Mouse (Mus musculus) layer of hippocampus, postnatal 10 days (tissue): ENCODE measurements around the gene Tbc1d17. TPM values are rescaled to one million over a fixed set of nuclear protein-coding genes. Genes with fewer than 3 reads are reported as not detected.

Source experiments
- DNase-seq, 2 experiments: peaks; one replicate each; pipeline ENCODE4 v3.0.0; 2021; ENCODE audit warnings: low spot score in 2 of 2
- total RNA-seq, 2 experiments: library from RNA; stranded (reverse); gene quantifications; 2 replicates each; pipeline ENCODE4 v1.2.3; 2021

Gene Tbc1d17
- total RNA-seq, 2 experiments from 2014 or later, result 41.2 to 53.3 TPM

GRCm38 (mm10) chr7:44869697-44870528 lies 21.0 kb upstream of the Tbc1d17 start, which contains the start of gene Ptov1:
Ptov1 (minus strand) TSS chr7:44869788.
- DNase-seq, result peak; percentile 89 to 91

- DNase-seq, result peak; percentile 63 to 73
Measured at GRCm38 (mm10) chr7:44868919-44869696, 20.2 kb upstream of the Tbc1d17 start.

- DNase-seq, result no peak
Measured at GRCm38 (mm10) chr7:44868465-44868864, 19.6 kb upstream of the Tbc1d17 start.

GRCm38 (mm10) chr7:44867802-44868201 lies 18.9 kb upstream of the Tbc1d17 start:
- DNase-seq, result no peak

GRCm38 (mm10) chr7:44867010-44867702 lies 18.3 kb upstream of the Tbc1d17 start:
- DNase-seq, result no peak

- peak in 1 of 2 experiments; percentile 47 for DNase-seq
Measured at GRCm38 (mm10) chr7:44866276-44867009, 17.6 kb upstream of the Tbc1d17 start.

GRCm38 (mm10) chr7:44864595-44865542 lies 16.0 kb upstream of the Tbc1d17 start:
- DNase-seq, result no peak

- DNase-seq, result no peak
Measured at GRCm38 (mm10) chr7:44863982-44864494, 15.2 kb upstream of the Tbc1d17 start.

GRCm38 (mm10) chr7:44863210-44863609 lies 14.3 kb upstream of the Tbc1d17 start:
- DNase-seq, result no peak

GRCm38 (mm10) chr7:44862434-44862833 lies 13.6 kb upstream of the Tbc1d17 start:
- DNase-seq, result peak in 1 of 2 experiments; percentile 28

GRCm38 (mm10) chr7:44861429-44861816 lies 12.5 kb upstream of the Tbc1d17 start:
- DNase-seq, result no peak

GRCm38 (mm10) chr7:44860576-44861428 lies 11.9 kb upstream of the Tbc1d17 start:
- DNase-seq, result peak; percentile 78 to 82

- no peak for DNase-seq
Measured at GRCm38 (mm10) chr7:44859896-44860295, 11.0 kb upstream of the Tbc1d17 start.

GRCm38 (mm10) chr7:44857905-44858304 lies 9.0 kb upstream of the Tbc1d17 start:
- no peak for DNase-seq

GRCm38 (mm10) chr7:44857042-44857552 lies 8.2 kb upstream of the Tbc1d17 start, which contains the start of gene Pnkp:
Pnkp (plus strand) TSS chr7:44857139.
- peak; percentile 87 to 90 for DNase-seq

- no peak for DNase-seq
Measured at GRCm38 (mm10) chr7:44856265-44856916, 7.5 kb upstream of the Tbc1d17 start.

GRCm38 (mm10) chr7:44855036-44855435 lies 6.2 kb upstream of the Tbc1d17 start:
- DNase-seq, result no peak
